Mouse (Mus musculus): ENCODE data around the gene Arntl. TPM values are rescaled to one million over a fixed set of nuclear protein-coding genes. Genes with fewer than 3 reads are reported as not detected.
"Not testable (repeated sequence)": the region's sequence is repeated elsewhere in the genome, so short reads cannot be mapped to it uniquely, and the experiment has no call there.

The Arntl gene
- polyA plus RNA-seq, 1 experiment from 2014 or later = 8.5 TPM

- Histone ChIP-seq H3K4me2 (replicated peaks) (no peak overlapping the region), H3K4me3 (no peak overlapping the region), H3K27me3 (no peaks in the 10 kb centered on the region), H3K4me1 (peaks cover 19% of the 10 kb centered on the region), H3K36me3 (no peaks in the 10 kb centered on the region), H3K9ac (no peak overlapping the region), H3K27ac (no peak overlapping the region), H3K9me3 (no peaks in the 10 kb centered on the region)
- no peak for ATAC-seq (ENCODE audit: insufficient number of reproducible peaks, insufficient read depth, low FRiP score, low TSS enrichment)
- 90% methylated on average over 7 of the region's 7 CpGs for WGBS
These were observed 46.6 kb downstream of the Arntl start for GRCm38 (mm10) chr7:113253777-113254405.

GRCm38 (mm10) chr7:113256046-113256445, 48.8 kb downstream of the Arntl start:
- no peak overlapping the region for H3K9ac ChIP-seq
- 47% methylated on average over 4 of the region's 4 CpGs for WGBS

GRCm38 (mm10) chr7:113258430-113258829, 51.2 kb downstream of the Arntl start:
- H3K27me3 ChIP-seq = no peaks in the 10 kb centered on the region
- H3K4me3 ChIP-seq = no peak overlapping the region
- no peaks in the 10 kb centered on the region for H3K9me3 ChIP-seq
- H3K9ac ChIP-seq = no peak overlapping the region
- no peak for ATAC-seq (ENCODE audit: insufficient number of reproducible peaks, insufficient read depth, low FRiP score, low TSS enrichment)
- no peaks in the 10 kb centered on the region for H3K36me3 ChIP-seq
- peaks cover 4% of the 10 kb centered on the region; the same call in 1 of the 2 replicates for H3K4me1 ChIP-seq
- H3K4me2 ChIP-seq (replicated peaks) = no peak overlapping the region
- no peak overlapping the region for H3K27ac ChIP-seq
- WGBS = 64% methylated on average over 4 of the region's 4 CpGs

More at GRCm38 (mm10) chr7:113256046-113256445, 48.8 kb downstream of the Arntl start:
- Histone ChIP-seq H3K4me1 (peaks cover 6% of the 10 kb centered on the region; the same call in 1 of the 2 replicates), H3K9me3 (no peaks in the 10 kb centered on the region), H3K36me3 (no peaks in the 10 kb centered on the region), H3K4me2 (replicated peaks) (no peak overlapping the region), H3K27ac (no peak overlapping the region), H3K4me3 (no peak overlapping the region), H3K27me3 (no peaks in the 10 kb centered on the region)
- ATAC-seq (ENCODE audit: insufficient number of reproducible peaks, insufficient read depth, low FRiP score, low TSS enrichment) = no peak

- no peak overlapping the region for H3K9ac ChIP-seq
- WGBS = 71% methylated on average over 21 of the region's 21 CpGs
- no peak for ATAC-seq (ENCODE audit: insufficient number of reproducible peaks, insufficient read depth, low FRiP score, low TSS enrichment)
These were observed 53.3 kb downstream of the Arntl start for GRCm38 (mm10) chr7:113260321-113261167.

GRCm38 (mm10) chr7:113261690-113262089, 54.4 kb downstream of the Arntl start:
- Histone ChIP-seq H3K4me2 (replicated peaks) (no peak overlapping the region), H3K36me3 (no peaks in the 10 kb centered on the region), H3K27ac (no peak overlapping the region), H3K4me1 (peaks cover 9% of the 10 kb centered on the region; the same call in 1 of the 2 replicates), H3K9me3 (no peaks in the 10 kb centered on the region), H3K4me3 (no peak overlapping the region), H3K9ac (no peak overlapping the region), H3K27me3 (no peaks in the 10 kb centered on the region)
- 76% methylated on average over 3 of the region's 3 CpGs for WGBS
- no peak for ATAC-seq (ENCODE audit: insufficient number of reproducible peaks, insufficient read depth, low FRiP score, low TSS enrichment)

More at GRCm38 (mm10) chr7:113260321-113261167, 53.3 kb downstream of the Arntl start:
- H3K9me3 ChIP-seq = no peaks in the 10 kb centered on the region
- H3K4me1 ChIP-seq = peaks cover 9% of the 10 kb centered on the region; the same call in 1 of the 2 replicates
- H3K36me3 ChIP-seq = no peaks in the 10 kb centered on the region
- H3K4me3 ChIP-seq = no peak overlapping the region
- H3K4me2 ChIP-seq (replicated peaks) = no peak overlapping the region
- no peak overlapping the region for H3K27ac ChIP-seq
- no peaks in the 10 kb centered on the region for H3K27me3 ChIP-seq

GRCm38 (mm10) chr7:113262510-113263467, 55.5 kb downstream of the Arntl start:
- not testable (repeated sequence) for H3K9ac ChIP-seq; H3K27me3 ChIP-seq; ATAC-seq (ENCODE audit: insufficient number of reproducible peaks, insufficient read depth, low FRiP score, low TSS enrichment); H3K36me3 ChIP-seq; H3K4me3 ChIP-seq; H3K4me2 ChIP-seq (replicated peaks); H3K4me1 ChIP-seq; H3K9me3 ChIP-seq; H3K27ac ChIP-seq
- 47% methylated on average over 14 of the region's 14 CpGs for WGBS

GRCm38 (mm10) chr7:113263990-113264389, 56.7 kb downstream of the Arntl start:
- no peaks in the 10 kb centered on the region for H3K27me3 ChIP-seq
- ATAC-seq (ENCODE audit: insufficient number of reproducible peaks, insufficient read depth, low FRiP score, low TSS enrichment) = no peak
- H3K27ac ChIP-seq = no peak overlapping the region
- no peak overlapping the region for H3K4me3 ChIP-seq
- H3K4me2 ChIP-seq (replicated peaks) = no peak overlapping the region
- H3K9ac ChIP-seq = no peak overlapping the region
- H3K4me1 ChIP-seq = peaks cover 9% of the 10 kb centered on the region; the same call in 1 of the 2 replicates
- WGBS = 86% methylated on average over 1 of the region's 1 CpGs
- no peaks in the 10 kb centered on the region for H3K9me3 ChIP-seq
- H3K36me3 ChIP-seq = no peaks in the 10 kb centered on the region

GRCm38 (mm10) chr7:113268287-113268686, 61.0 kb downstream of the Arntl start:
- Histone ChIP-seq H3K4me2 (replicated peaks) (no peak overlapping the region), H3K9me3 (no peaks in the 10 kb centered on the region), H3K27ac (no peak overlapping the region), H3K27me3 (no peaks in the 10 kb centered on the region), H3K4me1 (peaks cover 5% of the 10 kb centered on the region; the same call in 1 of the 2 replicates), H3K4me3 (no peak overlapping the region), H3K9ac (no peak overlapping the region), H3K36me3 (no peaks in the 10 kb centered on the region)
- WGBS = 81% methylated on average over 9 of the region's 9 CpGs
- no peak for ATAC-seq (ENCODE audit: insufficient number of reproducible peaks, insufficient read depth, low FRiP score, low TSS enrichment)

- Histone ChIP-seq H3K4me1 (peaks cover 5% of the 10 kb centered on the region; the same call in 1 of the 2 replicates), H3K27me3 (no peaks in the 10 kb centered on the region), H3K36me3 (no peaks in the 10 kb centered on the region), H3K4me3 (no peak overlapping the region), H3K9ac (no peak overlapping the region), H3K9me3 (no peaks in the 10 kb centered on the region), H3K4me2 (replicated peaks) (no peak overlapping the region), H3K27ac (no peak overlapping the region)
- ATAC-seq (ENCODE audit: insufficient number of reproducible peaks, insufficient read depth, low FRiP score, low TSS enrichment) = no peak
These were observed 61.8 kb downstream of the Arntl start for GRCm38 (mm10) chr7:113269081-113269480.

- no peak overlapping the region for H3K27ac ChIP-seq
- 65% methylated on average over 3 of the region's 3 CpGs for WGBS
- H3K4me2 ChIP-seq (replicated peaks) = no peak overlapping the region
- H3K4me1 ChIP-seq = no peaks in the 10 kb centered on the region; the same call in 1 of the 2 replicates
- ATAC-seq (ENCODE audit: insufficient number of reproducible peaks, insufficient read depth, low FRiP score, low TSS enrichment) = no peak
- H3K27me3 ChIP-seq = no peaks in the 10 kb centered on the region
- no peaks in the 10 kb centered on the region for H3K9me3 ChIP-seq
- no peak overlapping the region for H3K9ac ChIP-seq
- H3K4me3 ChIP-seq = no peak overlapping the region
- no peaks in the 10 kb centered on the region for H3K36me3 ChIP-seq
These were observed 62.7 kb downstream of the Arntl start for GRCm38 (mm10) chr7:113269921-113270320.

GRCm38 (mm10) chr7:113270551-113270950, 63.3 kb downstream of the Arntl start:
- no peaks in the 10 kb centered on the region for H3K36me3 ChIP-seq
- no peak overlapping the region for H3K9ac ChIP-seq
- H3K4me1 ChIP-seq = no peaks in the 10 kb centered on the region
- H3K4me2 ChIP-seq (replicated peaks) = no peak overlapping the region
- ATAC-seq (ENCODE audit: insufficient number of reproducible peaks, insufficient read depth, low FRiP score, low TSS enrichment) = no peak
- H3K27ac ChIP-seq = no peak overlapping the region
- H3K4me3 ChIP-seq = no peak overlapping the region
- 79% methylated on average over 10 of the region's 10 CpGs for WGBS
- no peaks in the 10 kb centered on the region for H3K9me3 ChIP-seq
- no peaks in the 10 kb centered on the region for H3K27me3 ChIP-seq

Measured in embryonic facial prominence, embryonic 12.5 days (tissue).